Mouse (Mus musculus): ENCODE results near the gene Phf2.
A peak's percentile ranks its signal among the peaks of the same experiment; 100 is the strongest.

The Phf2 gene

DNA sequence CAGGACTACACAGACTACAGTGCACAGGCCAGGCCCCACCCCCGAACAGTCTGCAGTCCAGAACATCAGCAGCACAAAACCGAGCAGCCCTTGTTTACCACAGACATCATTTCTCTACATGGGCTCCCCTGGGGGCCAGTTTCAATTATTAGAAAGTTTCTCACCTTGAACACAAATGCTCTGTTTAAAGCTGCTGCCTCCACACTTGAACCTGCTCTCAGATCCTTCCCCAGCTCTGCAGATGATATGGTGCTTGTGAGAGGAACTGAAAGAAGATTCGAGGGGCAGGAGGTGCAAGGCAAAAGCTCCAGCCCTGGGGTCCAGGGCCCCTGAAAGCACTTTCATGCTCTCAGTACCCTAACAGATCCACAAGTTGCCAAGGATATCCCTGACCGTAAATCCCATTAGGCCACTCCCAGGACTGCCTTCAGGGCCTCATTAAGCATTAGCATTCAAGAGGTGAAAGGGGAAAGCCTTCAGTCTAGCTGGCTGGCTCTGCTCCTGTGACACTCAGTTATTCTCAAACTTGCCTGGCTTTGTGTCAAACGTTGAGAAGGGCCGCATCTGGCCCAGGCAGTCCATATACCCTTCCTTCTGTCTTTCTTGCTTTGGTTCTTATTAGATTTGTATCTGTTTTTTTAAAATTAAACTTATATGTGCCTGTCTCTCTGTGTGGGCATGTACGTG lies 13.5 kb downstream of the Phf2 start:
- no peak for DNase-seq

DNA sequence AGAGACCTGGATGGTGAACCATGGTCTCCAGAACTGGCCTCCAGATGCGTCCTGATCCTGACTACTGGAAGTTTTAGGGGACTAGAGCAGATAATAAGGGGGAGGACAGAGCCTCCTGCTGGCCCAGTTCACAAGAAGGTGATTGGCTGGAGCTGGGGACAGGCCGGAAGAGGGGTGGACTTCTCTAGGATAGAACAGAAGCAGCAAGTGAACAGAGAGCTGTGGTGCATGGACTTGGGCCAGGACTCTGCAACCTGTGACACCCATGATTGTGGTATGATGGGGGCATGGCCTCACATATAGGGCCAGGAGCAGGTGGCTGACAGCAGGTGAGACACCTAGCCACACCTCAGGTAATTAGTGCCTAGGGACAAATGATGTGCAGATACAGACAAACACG lies 17.0 kb downstream of the Phf2 start:
- no peak for DNase-seq

DNA sequence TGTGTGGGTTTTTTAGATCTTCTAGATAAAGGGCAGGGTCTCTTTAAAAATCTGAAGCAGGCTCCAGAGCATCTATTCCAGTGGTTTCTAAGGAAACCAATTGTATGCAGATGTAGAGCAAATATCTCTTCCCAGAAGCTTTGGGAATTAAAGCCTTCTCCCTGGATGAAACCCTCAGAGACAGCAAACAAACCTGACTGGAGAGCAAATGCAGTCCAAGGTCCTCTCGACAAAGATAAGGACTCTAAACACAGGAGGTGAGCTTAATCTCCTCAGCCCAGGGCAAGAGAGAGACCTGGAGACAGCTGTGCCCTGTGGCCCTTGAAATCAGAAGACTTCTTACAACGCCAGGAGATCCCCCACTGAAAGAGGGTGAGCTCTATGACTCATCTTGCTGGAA lies 17.4 kb downstream of the Phf2 start:
- no peak for DNase-seq

GRCm38 (mm10) chr13:48852859-48853258 lies 18.1 kb downstream of the Phf2 start:
- DNase-seq, result no peak

DNA sequence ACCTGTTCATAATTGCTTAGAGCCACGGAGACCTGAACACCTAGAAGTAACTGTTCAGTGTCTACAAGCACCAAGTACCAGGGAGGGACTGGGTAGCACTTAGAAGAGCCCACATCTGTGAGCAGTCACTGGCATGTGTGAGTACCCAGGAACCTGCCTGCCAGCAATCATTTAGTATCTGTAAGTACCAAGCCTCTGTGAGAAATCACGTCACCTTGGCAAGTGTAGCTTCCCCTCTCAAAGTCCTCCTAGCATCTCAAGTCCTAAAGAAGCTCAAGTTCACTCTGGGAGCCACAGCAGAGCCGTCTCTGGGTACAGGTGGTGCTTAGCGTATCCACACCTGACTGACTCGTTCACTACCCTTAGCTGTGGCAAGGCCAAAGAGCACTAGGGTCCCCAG lies 19.2 kb downstream of the Phf2 start:
- DNase-seq, result no peak

DNA sequence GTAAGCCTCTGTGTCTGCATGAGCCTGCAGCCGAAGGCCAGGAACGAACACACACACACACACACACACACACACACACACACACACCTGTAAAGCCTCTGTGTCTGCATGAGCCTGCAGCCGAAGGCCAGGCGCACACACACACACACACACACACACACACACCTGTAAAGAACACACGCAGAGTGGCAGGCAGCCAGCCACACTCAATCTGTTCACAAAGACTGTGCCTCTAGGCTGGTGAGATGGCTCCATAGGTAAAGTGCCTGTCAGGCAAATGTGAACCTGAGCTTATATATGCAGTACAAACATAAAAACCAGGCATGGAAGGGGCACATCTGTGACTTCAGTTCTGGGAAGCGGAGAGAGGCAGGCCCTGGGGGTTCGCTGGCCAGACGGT lies 20.1 kb downstream of the Phf2 start:
- DNase-seq, result peak; percentile 61

GRCm38 (mm10) chr13:48850326-48850725 lies 20.6 kb downstream of the Phf2 start:
- peak; percentile 54 for DNase-seq

- peak; percentile 59 for DNase-seq
Measured at GRCm38 (mm10) chr13:48849155-48849554, 21.8 kb downstream of the Phf2 start.

- DNase-seq, result no peak
Measured at GRCm38 (mm10) chr13:48845308-48845707, 25.6 kb downstream of the Phf2 start.

- no peak for DNase-seq
Measured at GRCm38 (mm10) chr13:48843530-48843929, 27.4 kb downstream of the Phf2 start.

- DNase-seq, result no peak
Measured at GRCm38 (mm10) chr13:48841905-48842592, 28.9 kb downstream of the Phf2 start.

- DNase-seq, result no peak
Measured at GRCm38 (mm10) chr13:48838284-48838683, 32.6 kb downstream of the Phf2 start.

DNA sequence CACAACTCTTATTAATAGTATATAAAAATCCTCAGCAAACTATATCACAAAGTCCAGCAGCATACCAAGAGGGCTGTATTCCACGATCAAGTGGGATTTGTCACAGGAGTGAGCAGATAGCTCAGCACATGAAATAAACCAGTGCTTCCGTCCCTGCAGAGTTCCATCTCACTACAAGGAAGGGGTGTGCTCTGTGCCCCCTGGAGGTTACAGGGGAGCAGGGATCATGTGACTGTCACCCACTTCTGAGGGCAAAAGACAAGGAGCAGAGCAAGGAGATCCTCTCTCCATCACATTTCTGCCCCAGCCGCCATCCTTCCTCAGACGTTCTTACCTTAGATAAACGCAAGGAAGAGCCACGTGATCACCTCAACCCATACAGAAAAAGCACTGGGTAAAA lies 33.4 kb downstream of the Phf2 start:
- no peak for DNase-seq

DNA sequence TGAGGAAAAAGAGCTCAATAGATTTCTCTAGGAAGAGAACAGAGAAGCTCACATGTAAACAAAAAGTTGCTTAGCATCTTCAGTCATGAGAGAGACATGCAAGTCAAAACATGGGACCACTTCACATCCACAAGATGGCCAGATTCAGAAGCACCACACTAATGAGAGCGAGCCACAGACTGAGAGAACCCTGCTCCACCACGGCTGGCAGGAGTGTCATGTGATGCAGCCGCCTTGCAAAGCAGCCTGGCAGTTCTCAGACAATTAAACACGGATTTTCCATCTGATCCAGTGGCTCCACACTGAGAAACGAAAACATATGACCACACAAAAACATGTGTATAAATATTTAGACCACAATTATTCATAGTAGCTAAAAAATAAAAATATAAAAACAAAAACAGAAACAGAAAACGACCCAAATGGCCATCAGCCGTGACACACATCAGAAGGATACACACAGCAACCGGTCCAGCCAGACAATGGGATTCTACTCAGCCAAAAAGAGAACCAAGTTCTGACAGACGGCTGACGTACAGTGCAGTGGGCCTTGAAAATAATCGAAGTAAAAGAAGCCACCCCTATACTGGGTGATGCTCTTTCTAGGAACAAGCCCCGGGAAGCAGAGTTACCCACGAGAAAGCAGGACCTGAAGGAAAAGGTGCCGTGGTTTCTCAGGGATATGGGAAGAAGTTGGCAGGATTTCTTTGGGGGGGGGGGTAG lies 40.2 kb downstream of the Phf2 start:
- DNase-seq, result no peak

DNA sequence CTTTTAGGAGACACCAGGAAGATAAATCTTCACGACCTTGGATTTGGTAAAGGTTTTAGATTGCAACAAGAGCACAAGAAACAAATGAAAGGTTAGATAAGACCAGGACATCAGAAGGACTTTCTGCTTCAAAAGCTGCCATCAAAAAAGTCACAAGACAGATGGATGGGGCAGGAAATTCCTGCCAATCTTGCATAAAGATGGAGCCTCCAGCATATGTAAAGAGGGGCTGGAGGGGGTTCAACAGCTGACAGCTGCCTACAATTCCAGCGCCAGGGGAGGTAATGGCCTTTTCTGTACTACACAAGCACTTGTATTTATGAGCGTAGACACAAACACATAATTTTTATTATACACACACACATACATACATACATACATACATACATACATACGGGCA lies 41.1 kb downstream of the Phf2 start:
- DNase-seq, result no peak

DNA sequence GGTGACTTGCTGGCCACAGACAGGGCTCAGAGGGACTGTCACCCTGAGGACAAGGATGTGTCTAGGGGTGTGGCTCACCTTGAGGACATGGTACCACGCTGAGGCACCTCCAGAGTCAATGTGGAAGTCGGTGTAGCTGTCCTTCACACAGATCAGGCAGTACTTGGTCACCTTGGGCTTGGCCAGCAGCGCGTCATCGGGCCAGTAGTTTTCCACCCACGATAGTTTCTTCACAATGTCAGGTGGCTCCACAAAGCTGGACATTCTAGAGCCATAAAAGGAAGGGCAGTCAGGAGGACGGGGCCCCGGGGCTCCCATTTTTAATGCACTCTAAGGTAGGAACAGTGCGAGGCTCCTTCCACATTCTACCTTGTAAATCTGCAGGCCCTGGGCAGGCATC lies 48.0 kb downstream of the Phf2 start:
- DNase-seq, result no peak

DNA sequence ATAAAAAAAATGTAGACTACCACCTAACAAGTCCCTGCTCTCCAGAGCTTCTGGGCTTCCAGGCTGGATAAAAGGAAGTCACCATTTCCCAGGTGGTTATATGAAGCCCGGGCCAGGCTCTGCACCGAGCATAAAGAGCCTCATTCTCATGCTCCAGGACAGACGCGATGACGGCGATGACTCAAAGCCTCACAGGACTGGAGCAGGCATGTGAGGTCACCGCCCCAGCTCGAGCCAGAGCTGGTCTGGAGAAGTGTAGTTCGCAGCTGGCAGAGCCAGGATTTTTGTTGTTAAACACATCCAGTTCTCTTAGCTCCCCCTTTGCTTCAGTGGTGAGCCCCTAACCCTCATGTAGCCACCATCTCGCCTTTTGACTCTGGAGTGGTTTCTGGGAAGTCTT lies 48.6 kb downstream of the Phf2 start:
- DNase-seq, result no peak

DNA sequence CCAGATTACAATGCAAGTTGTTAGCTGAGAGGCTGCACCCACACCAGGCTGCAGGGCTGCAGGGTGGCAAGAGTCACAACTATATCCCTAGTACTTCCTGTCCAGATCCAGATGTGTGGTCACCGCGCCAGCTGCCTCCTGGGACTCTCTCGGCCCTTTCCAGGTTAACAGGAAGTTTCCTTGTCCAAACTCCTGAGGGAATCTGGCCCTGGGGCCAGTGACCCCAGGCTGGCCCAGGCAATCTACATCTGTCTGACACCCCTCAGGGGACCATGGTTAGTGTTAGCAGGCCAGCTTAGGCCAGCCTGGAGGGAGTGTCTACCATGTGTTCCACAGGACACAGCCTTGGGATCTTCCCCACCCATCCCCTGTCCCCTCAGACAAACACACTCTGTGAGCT lies 51.8 kb downstream of the Phf2 start:
- no peak for DNase-seq

GRCm38 (mm10) chr13:48814406-48814805 lies 56.5 kb downstream of the Phf2 start:
- peak; percentile 60 for DNase-seq

- DNase-seq, result peak; percentile 7
Measured at GRCm38 (mm10) chr13:48810991-48811390, 59.9 kb downstream of the Phf2 start.

- DNase-seq, result peak; percentile 41
Measured at GRCm38 (mm10) chr13:48810274-48810823, 60.6 kb downstream of the Phf2 start.

- DNase-seq, result peak; percentile 8
Measured at GRCm38 (mm10) chr13:48809668-48810067, 61.3 kb downstream of the Phf2 start.

GRCm38 (mm10) chr13:48807481-48808031 lies 63.4 kb downstream of the Phf2 start:
- peak; percentile 69 for DNase-seq
